Mouse (Mus musculus) cerebellum, postnatal 14 days (tissue): ENCODE data around the gene Mvk.

Source experiments
- DNase-seq, 2 experiments: peaks; one replicate each; pipeline ENCODE4 v3.0.0; 2021; ENCODE audit warnings: mixed read lengths in 2 of 2

Gene Mvk

GRCm38 (mm10) chr5:114443566-114444367 lies at the start of gene Mvk, which contains the start of gene Mmab:
Gene Mvk (plus strand): TSS chr5:114444269.
Gene Mmab (minus strand): TSS chr5:114444060.
- DNase-seq, result peak; percentile 99

DNA sequence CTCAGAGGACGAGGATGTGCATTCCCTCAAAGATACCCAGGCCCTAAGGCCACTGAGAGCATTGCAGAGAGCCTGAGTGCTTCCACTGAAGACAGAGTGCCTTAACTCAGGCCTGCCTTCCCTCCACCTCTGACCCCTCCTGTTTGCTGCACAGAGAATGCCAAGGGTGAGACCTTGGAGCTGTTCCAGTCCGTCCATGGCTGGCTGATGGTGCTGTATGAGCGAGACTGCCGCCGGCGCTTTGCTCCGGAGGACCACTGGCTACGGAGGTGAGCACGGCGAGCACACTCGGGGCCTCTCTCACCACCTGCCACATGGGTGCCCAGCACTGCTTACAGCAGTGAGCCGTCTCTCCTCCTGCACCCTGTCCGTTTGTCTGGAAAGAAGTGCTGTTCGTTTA lies 37.5 kb upstream of the Mvk start:
- DNase-seq, result no peak

- peak; percentile 54 to 73 for DNase-seq
Measured at GRCm38 (mm10) chr5:114407269-114407668, 36.8 kb upstream of the Mvk start.

- DNase-seq, result no peak
Measured at GRCm38 (mm10) chr5:114407810-114408209, 36.3 kb upstream of the Mvk start.

DNA sequence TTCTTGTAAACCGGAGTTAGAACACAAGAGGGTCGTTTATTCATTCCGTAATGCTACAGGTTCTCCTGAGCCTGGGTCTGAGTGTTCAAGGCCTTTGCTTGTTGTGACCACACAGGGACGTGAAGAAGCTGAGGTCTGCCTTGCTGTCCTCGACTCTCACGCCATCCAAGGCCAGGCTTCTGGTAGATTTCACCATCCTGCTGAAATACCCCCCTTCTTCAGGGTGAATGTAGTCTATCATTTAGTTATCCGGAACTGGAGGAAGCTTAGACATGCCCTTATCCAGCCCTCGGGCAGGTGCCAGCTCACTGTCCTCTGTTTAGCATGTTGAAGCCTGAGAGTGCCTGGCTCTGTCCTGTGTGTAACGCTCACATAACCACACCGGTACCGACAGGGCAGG lies 35.2 kb upstream of the Mvk start:
- DNase-seq, result no peak

- DNase-seq, result no peak
Measured at GRCm38 (mm10) chr5:114410429-114410828, 33.6 kb upstream of the Mvk start.

GRCm38 (mm10) chr5:114412361-114412998 lies 31.6 kb upstream of the Mvk start:
- DNase-seq, result no peak

DNA sequence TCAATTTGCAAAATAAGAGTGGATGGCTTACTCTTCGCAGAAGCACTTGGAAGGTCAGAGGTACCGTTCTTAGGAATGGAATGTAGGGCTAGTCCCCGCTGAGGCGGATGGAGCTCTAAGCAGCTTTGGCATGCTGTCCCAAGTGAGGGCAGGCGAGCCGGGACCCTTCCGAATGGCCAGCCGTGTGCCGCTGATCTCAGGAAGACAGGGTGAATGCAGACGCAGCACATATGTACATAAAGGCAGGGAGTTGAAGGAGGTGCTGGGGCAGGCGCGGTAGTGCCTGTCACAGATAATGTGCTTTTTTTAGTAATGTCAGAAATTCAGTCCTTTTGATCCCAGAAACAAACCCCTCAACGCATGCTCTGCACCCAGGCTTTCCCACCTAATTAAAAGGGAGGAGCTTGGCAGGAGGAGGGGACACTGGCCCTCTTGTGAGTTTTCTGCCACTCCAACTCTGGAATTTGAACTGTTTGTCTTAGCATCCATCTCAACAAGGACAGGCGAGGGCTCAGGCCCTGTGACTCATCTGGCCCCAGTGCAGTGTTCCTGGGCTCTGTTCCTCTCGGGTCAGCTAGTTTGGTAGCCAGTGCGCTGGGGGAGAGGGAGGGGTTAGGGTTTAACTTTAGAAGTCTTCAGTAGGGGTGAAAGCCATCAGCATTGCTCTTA lies 30.9 kb upstream of the Mvk start:
- no peak for DNase-seq

DNA sequence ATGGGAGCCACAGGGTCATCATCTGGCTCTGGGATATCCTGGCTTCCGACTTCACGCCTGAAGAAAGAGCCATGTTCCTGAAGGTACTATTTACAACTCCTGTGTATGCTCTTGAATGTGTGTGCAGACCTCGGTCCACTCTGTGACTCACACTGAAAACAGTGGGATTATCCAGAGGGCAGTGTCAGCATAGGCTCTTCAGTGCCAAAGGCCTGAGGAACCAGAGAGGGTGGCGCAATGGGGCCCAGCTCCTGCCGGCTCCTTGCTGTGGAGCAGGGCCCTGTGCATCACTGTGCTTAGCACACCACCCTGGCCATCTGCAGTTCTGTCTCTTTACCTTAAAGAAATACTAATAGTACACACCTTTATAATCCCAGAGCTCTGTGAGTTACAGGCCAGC lies 28.5 kb upstream of the Mvk start:
- no peak for DNase-seq

DNA sequence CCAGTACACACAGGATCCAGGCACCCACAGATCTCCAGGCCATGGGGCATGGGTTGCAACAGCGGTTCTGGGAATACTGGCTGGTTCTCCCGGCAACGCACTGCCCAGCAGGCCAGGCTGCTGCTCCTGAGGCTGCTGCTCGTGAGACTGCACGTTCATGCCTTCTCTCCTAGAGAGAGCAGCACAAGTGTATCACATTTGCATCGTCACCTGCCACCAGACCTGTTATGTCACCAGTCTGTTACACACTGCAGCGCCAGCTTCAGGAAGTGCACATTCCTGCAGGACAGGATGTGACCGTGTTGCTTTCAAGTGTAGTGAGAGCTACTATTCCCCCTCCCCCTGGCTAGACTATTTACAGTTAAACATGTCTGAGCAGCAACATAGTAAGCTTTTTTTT lies 27.2 kb upstream of the Mvk start:
- no peak for DNase-seq

DNA sequence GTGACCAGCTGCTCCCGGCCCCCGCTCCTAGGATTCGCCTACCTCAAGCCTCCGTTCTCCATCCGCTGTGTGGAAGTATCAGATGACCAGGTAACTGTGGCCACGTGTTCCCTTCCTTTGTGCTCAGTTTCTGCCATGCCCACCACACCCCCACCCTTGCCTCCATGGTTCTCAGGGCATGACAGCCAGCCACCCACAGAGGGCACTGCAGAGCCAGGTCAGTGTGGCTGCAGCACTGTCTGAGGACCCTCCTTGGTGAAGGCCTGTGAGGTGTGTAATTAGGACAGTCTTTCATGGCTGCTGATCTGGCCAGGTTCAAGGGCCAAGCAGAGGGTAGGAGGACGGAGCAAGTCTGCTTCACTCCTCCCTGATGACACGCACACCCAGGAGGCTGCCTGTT lies 25.5 kb upstream of the Mvk start:
- peak in 1 of 2 experiments; percentile 68 for DNase-seq

DNA sequence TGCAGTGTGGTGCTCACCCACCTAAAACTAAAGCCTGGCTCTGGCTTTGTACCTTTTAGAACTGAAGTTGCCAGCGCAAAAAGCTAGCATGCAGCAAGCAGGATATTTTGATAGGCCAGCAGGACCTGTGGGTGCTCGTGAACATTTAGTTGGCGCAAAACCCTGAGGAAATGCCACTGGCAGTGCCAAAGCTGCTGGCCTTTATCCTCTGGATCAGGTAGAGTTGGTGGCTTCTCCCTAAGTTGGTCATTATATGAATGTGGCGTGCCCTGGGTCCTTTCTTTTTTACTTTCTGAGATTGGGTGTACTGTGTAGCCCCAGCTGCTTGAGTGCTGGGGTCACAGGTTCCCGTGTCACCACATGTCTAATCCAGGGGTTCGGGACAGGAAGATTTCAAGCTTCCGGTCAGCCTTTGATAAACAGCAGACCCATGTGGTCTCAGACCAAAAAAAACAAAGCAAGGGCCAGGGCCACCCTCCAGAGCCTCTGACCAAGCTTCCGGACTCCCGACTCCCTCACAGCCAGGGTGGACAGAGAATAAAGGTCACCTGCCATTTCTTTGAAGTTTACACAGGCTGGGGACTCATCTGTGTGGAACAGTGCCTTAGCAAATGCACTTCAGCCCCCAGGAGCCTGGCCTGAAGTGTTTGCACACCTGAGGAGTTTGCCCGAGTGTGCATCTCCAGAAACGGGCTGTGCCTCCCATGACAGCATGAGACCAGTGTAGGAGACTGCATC lies 22.3 kb upstream of the Mvk start:
- DNase-seq, result no peak

DNA sequence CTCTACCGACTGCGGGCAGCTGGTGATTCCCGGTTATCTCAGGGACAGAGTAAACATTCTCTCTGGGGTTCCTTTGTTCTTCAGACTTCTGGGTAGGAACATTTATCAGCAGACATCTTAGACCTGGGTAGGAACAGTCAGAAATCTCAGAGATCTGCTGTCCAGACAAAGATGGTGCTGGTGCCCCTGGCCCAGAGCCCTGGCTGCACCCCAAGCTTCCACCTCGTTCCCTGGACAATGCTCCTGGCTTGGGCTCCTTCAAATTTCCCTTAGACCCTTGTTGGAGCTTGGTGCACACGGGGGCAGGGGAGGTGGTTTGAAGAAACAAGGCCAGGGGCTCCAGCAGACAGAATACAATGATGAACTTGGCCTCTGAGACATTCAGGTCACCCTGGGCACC lies 21.5 kb upstream of the Mvk start:
- DNase-seq, result peak; percentile 43 to 44

- DNase-seq, result peak in 1 of 2 experiments; percentile 42
Measured at GRCm38 (mm10) chr5:114423961-114424360, 20.1 kb upstream of the Mvk start.

DNA sequence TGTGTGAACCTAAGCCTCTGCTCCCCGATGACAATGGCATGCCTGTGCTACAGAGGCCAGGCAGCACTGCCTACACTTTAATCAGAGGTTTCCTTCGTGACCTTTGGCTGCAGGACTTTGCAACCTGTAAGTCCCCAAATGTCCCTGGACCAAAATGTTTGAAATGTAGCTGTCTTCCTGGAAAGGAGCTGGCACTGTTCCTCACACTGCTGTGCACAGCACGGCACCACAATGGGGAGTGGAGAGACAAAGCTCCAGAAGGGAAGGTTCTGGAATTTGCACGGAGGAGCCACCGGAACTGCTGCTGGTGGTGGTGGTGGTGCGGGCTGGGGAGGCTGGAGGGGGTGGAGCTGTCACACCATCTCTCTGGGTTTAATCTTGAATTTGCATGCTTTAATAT lies 17.3 kb upstream of the Mvk start:
- no peak for DNase-seq

- peak; percentile 55 to 64 for DNase-seq
Measured at GRCm38 (mm10) chr5:114428621-114429020, 15.4 kb upstream of the Mvk start.

DNA sequence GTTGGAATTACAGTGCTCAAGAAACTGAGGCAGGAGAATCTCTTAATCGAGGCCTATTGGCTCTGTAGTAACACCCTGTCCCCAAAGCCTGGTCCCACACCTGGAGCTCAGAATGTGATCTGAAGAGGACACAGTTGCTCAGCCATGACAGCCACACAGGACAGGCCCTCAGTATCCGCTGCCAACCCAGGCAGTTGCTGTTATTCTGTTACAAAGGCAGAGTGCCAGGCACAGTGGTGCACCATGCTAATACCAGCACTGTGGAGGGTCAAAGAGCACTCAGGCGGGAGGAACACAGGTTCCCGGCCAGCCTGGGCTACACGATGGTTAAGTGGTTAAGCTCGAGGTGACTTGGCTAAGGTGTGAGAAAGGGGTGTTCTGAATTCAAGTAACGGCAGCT lies 14.3 kb upstream of the Mvk start:
- peak; percentile 52 to 60 for DNase-seq

- DNase-seq, result no peak
Measured at GRCm38 (mm10) chr5:114434359-114434758, 9.7 kb upstream of the Mvk start.

- no peak for DNase-seq
Measured at GRCm38 (mm10) chr5:114435588-114435987, 8.5 kb upstream of the Mvk start.

DNA sequence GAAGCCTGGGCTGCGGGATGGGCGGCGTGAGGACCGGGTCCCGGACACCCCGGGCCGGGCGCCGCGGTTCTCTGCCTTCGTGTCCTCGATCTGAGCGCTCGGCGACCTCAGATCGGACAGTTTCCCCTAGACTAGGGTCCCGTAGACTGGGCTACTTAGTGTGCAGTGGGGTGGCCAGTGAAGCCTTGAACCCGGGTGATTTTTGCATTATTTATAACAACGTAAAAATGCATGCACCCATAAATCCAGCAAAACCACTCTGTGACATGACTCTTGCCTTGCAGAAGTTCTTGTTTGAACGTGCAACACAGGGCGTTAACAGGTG lies 261 bp downstream of the Mvk start:
- no peak for DNase-seq

GRCm38 (mm10) chr5:114449011-114449410 lies 4.9 kb downstream of the Mvk start:
- no peak for DNase-seq

GRCm38 (mm10) chr5:114456287-114456686 lies 12.2 kb downstream of the Mvk start:
- peak; percentile 81 to 89 for DNase-seq

DNA sequence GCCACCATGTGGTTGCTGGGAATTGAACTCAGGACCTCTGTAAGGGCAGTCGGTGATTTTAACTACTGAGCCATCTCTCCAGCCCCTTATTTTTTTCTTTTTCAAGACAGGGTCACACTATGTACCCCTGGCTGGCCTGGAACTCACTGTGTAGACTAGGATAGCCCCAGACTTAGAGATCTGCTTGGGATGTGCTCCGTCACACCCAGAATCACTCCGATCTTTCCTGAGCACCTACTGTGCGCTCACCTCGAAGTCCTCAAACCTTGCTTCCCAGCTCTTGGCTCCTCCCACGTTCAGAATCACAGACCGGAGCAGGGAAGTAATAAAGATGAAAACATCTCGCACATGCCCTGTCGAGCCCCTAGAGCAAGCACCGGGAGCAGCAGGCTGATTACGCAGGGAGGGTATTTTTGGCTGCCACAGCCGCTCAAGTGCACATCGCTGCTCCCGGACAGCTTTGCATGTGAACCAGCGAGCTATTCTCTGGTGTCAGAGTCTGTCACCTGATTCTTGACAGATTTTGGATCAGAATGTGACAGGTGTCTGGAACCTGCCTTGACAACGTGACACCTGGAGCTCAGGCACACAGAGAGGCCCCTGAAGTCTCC lies 13.0 kb downstream of the Mvk start:
- DNase-seq, result peak in 1 of 2 experiments; percentile 43
